Mouse (Mus musculus) liver, adult 2 months (tissue): ENCODE measurements around the gene Parvg.

Experiments used
- CTCF ChIP-seq: fragments of 200-500 bp; IDR thresholded peaks from 2 replicates; pipeline ENCODE4 v1.5.1; 2011; ENCODE audit warnings: low read depth, low read length, control low read depth
- POLR2A ChIP-seq: fragments of 200-500 bp; IDR thresholded peaks from 2 replicates; pipeline ENCODE4 v1.6.1; 2011; ENCODE audit warnings: low read length, control low read depth; ENCODE audit not compliant: insufficient read depth; ENCODE audit errors: extremely low read depth

GRCm38 (mm10) chr15:84392131-84392530 is 68.3 kb downstream of the Parvg start:
- TF ChIP-seq CTCF = no peak
- no peak for TF ChIP-seq POLR2A
